Mouse (Mus musculus): ENCODE results near the gene Gm17428.

- TF ChIP-seq CTCF (IDR thresholded peaks at IDR 0.05; ENCODE audit: insufficient read depth, low read length) = no peak
- no peak for TF ChIP-seq POLR2A (IDR thresholded peaks at IDR 0.05; ENCODE audit: borderline replicate concordance, extremely low read depth, low read depth, low read length)
Observed at GRCm38 (mm10) chr14:54956533-54956932, 20.2 kb upstream of the Gm17428 start.
